Mouse (Mus musculus) liver, embryonic 16.5 days (tissue): Measurements from ENCODE around the gene Wdr5. TPM values are rescaled to one million over a fixed set of nuclear protein-coding genes. Genes with fewer than 3 reads are reported as not detected.

Experiments used
- ATAC-seq: fragments of 200-750 bp; cut with Nextera tagmentation; 2 replicates; pipeline ENCODE4 v1.8.0; 2017; ENCODE audit warnings: low read depth, mild to moderate bottlenecking, moderate number of reproducible peaks, moderate library complexity
- H3K27ac ChIP-seq: fragments of 300-500 bp; sonication (generic); 2 replicates; pipeline ENCODE4 v1.5.1; 2014; ENCODE audit warnings: mild to moderate bottlenecking, low read length
- H3K27me3 ChIP-seq: fragments of 300-500 bp; sonication (generic); 2 replicates; pipeline ENCODE4 v1.6.1; 2014; ENCODE audit warnings: low read depth, low read length, mixed read lengths; ENCODE audit not compliant: control insufficient read depth, insufficient read depth
- H3K36me3 ChIP-seq: fragments of 300-500 bp; sonication (generic); 2 replicates; pipeline ENCODE4 v1.6.1; 2014; ENCODE audit warnings: mild to moderate bottlenecking; ENCODE audit not compliant: control insufficient read depth, insufficient read depth
- H3K4me1 ChIP-seq: fragments of 300-500 bp; sonication (generic); 2 replicates; pipeline ENCODE4 v1.6.1; 2014; ENCODE audit warnings: low read depth, low read length, mixed read lengths; ENCODE audit not compliant: control insufficient read depth
- H3K4me2 ChIP-seq: fragments of 300-500 bp; sonication (generic); 2 replicates; pipeline ENCODE4 v1.6.1; 2014; ENCODE audit warnings: low read depth, low read length, mixed read lengths
- H3K4me3 ChIP-seq: fragments of 300-500 bp; sonication (generic); 2 replicates; pipeline ENCODE4 v1.5.1; 2014; ENCODE audit warnings: low read depth, mild to moderate bottlenecking, low read length
- H3K9ac ChIP-seq: fragments of 300-500 bp; sonication (generic); 2 replicates; pipeline ENCODE4 v1.6.1; 2014; ENCODE audit warnings: low read depth, low read length
- H3K9me3 ChIP-seq: fragments of 300-500 bp; sonication (generic); replicated peaks from 2 replicates; pipeline ENCODE4 v1.6.1; 2016; ENCODE audit warnings: low read length; ENCODE audit not compliant: control insufficient read depth
- WGBS: fragments of 180-500 bp; shearing (Covaris S2); extraction: QIAGEN DNeasy Blood & Tissue Kit; methylation state at CpG from one replicate; pipeline ENCODE4 v1.1.7; 2014; ENCODE audit not compliant: insufficient replicate concordance; 5-methylcytosine and 5-hydroxymethylcytosine counted together
- polyA plus RNA-seq: library from polyadenylated mRNA; unstranded; fragments of >200 nt; fragmentation: Nextera tagmentation; extraction: Ambion mirVana; gene quantifications from 2 replicates; pipeline ENCODE4 v1.2.1, GENCODE M21; 2015

Wdr5 gene
- polyA plus RNA-seq, 1 experiment from 2014 or later, result 22.4 TPM

DNA sequence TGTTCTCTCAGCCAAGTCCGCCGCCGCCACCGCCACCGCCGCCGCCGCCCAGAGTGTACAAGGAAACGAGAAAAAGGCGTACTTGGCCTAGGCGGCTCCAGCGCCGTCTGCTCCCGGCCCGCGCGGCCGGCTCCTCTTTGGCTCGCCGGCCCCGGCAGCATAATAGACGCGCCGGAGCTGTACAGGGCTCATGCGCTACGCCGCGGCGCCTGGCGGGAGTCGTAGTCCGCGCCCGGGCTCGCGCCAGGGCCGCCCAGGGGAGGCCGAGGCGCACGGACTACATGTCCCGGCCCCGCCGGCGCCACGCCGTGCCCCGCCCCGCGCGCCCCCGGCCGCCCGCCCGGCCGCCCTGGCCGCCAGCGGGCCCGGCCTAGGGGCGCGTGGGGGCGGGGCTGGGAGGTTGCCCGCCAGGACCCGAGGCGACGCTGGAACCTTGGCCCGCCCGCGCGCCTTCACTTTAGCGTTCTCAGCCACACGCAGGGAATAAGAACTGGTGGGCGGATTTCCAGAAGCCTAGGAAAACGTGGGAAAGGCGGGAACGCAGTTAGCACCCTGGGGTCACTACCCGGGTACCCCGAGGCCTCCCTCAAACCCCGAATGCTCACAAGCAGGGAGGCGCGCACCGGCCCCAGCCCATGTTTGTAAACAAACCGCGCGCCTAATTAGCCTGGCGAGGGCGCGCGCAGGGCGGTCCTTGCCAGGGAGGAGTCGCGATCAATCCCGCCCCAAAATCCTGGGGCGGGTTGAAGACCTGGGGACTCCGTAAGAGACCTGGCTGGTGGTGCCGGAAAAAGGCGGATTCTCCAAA lies 39.3 kb upstream of the Wdr5 start:
- under 1% methylated on average over 68 of the region's 96 CpGs for WGBS
- H3K27me3 ChIP-seq, result no peaks in the 10 kb centered on the region
- peak overlapping the region; percentile 80 for H3K4me3 ChIP-seq
- peak overlapping the region; percentile 89 for H3K4me2 ChIP-seq
- H3K4me1 ChIP-seq, result peaks cover 46% of the 10 kb centered on the region
- H3K36me3 ChIP-seq, result no peaks in the 10 kb centered on the region
- peak overlapping the region; percentile 96 for H3K27ac ChIP-seq
- H3K9ac ChIP-seq, result peak overlapping the region; percentile 86
- ATAC-seq, result peak; percentile 93
- no peaks in the 10 kb centered on the region for H3K9me3 ChIP-seq

DNA sequence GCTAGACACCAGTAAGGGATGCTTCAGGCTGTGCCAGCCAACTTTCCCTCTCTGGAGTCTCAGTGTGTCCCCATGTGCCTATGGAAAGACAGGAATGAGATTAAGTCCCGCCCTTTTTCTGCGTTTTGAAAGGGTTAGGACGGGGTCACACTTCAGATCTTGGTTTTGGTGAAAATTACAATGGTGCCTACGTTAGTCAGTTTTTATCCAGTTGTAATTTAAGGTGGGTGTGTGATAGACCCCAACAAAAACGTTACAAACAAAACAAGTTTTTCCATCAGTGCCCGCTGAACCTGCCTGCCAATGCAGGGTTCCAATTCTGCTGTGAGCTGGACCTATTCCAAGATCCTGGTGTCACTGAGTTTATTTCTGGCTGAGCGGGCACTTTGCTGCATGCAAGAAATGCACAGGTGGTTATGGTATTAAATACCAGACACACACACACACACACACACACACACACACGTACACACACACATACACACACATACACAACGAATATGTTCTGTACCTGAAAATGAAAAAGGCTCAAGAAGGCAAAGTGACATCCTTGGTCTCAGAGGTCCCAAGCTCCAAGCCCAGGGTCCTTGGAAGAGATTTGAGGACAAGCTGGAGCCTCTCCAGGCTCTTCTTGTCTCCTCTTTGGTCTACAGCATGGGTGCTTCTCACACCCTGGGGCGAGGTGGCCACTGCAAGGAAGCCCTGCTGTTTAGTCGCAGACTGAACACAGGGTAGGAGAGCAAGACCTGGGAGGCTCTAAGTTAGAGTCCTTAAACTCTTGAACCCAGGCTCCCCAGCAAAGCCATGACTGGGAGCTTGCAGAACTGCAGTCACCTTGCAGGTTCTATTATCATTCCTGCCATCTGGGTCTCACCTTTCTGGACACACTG lies 38.4 kb upstream of the Wdr5 start:
- Histone ChIP-seq H3K4me2 (peak overlapping the region; percentile 89), H3K4me1 (peaks cover 37% of the 10 kb centered on the region), H3K4me3 (peak overlapping the region; percentile 80), H3K9me3 (no peaks in the 10 kb centered on the region), H3K27ac (peak overlapping the region; percentile 96), H3K9ac (peak overlapping the region; percentile 86), H3K27me3 (no peaks in the 10 kb centered on the region), H3K36me3 (no peaks in the 10 kb centered on the region)
- no peak for ATAC-seq
- 33% methylated on average over 11 of the region's 11 CpGs for WGBS

DNA sequence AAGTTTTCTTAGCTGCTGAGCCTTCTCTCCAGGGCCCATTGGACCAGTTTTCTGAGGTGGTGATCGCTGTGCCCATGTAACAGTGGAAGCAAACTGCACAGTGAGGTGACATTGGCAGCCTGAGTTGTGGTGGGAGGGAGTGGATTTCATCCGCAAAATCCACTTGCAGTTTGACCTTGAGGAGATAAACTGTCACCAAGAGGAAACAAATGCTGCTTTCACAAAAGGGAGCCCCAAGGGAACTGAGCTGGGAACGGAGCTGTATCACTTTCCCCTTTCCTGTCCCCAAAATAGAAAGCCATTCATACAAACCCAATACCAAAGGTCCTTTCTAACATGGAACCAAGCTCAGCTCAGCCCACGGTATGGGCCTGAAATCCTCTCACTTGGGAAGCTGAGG lies 35.1 kb upstream of the Wdr5 start:
- no peaks in the 10 kb centered on the region for H3K36me3 ChIP-seq
- H3K4me2 ChIP-seq, result no peak overlapping the region
- no peak overlapping the region for H3K9ac ChIP-seq
- no peaks in the 10 kb centered on the region for H3K27me3 ChIP-seq
- WGBS, result 47% methylated on average over 4 of the region's 4 CpGs
- H3K27ac ChIP-seq, result no peak overlapping the region
- H3K9me3 ChIP-seq, result no peaks in the 10 kb centered on the region
- no peak for ATAC-seq
- peaks cover 12% of the 10 kb centered on the region for H3K4me1 ChIP-seq
- no peak overlapping the region for H3K4me3 ChIP-seq

DNA sequence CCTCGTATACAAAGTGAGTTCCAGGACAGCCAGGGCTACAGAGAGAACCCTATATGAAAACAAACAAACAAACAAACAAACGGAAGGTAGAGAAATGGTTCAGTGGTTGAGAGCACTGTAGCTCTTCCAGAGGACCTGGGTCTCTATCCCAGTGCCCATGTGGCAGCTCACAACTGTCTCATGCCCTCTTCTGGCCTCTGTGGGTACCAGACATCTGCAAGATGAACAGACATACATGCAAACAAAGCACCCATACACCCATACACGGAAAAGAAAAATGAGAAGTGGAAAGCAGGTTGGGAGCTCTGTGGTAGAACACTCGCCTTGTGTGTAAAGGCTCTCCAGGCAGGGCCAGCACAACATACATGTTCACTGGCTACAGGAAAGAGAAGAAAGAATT lies 34.6 kb upstream of the Wdr5 start:
- no peak overlapping the region for H3K4me3 ChIP-seq
- no peaks in the 10 kb centered on the region for H3K27me3 ChIP-seq
- no peak for ATAC-seq
- no peak overlapping the region for H3K27ac ChIP-seq
- H3K36me3 ChIP-seq, result no peaks in the 10 kb centered on the region
- peaks cover 12% of the 10 kb centered on the region for H3K4me1 ChIP-seq
- H3K9ac ChIP-seq, result no peak overlapping the region
- H3K9me3 ChIP-seq, result no peaks in the 10 kb centered on the region
- no peak overlapping the region for H3K4me2 ChIP-seq
- 36% methylated on average over 4 of the region's 4 CpGs for WGBS

DNA sequence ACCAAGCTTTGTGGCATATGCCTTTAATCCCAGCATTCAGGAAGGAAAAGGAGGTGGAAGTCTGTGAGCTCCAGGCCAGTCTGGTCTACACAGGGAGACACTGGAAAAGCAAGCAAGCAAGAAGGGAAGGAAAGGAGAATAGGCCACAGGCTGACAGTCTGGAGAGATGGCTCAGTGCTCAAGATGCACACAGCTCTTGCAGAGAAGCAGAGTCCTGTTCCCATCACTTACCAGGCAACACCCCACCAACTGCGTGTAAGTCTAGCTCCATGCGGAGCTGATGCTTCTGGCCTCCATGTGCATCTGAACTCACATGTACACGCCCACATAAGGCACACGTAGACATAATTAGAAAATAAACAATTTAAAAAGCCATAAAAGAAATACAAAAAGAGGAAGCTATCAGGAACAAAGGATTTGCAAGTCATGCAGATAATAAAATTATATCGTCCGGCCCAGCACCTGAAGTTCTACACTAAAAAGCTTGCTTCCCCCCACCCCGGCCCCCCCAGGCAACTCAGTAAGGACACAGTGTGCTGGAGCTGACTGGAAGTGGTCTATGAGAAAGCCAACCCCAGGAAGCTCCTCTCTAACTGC lies 32.6 kb upstream of the Wdr5 start:
- no peak overlapping the region for H3K4me3 ChIP-seq
- H3K27ac ChIP-seq, result no peak overlapping the region
- peaks cover 5% of the 10 kb centered on the region; the same call in 1 of the 2 replicates for H3K4me1 ChIP-seq
- H3K4me2 ChIP-seq, result no peak overlapping the region
- ATAC-seq, result no peak
- H3K36me3 ChIP-seq, result no peaks in the 10 kb centered on the region
- 50% methylated on average over 7 of the region's 7 CpGs for WGBS
- H3K27me3 ChIP-seq, result no peaks in the 10 kb centered on the region
- no peak overlapping the region for H3K9ac ChIP-seq
- H3K9me3 ChIP-seq, result no peaks in the 10 kb centered on the region

GRCm38 (mm10) chr2:27486725-27487124 lies 28.2 kb upstream of the Wdr5 start:
- no peak overlapping the region for H3K27ac ChIP-seq
- H3K4me3 ChIP-seq, result no peak overlapping the region
- no peak for ATAC-seq

DNA sequence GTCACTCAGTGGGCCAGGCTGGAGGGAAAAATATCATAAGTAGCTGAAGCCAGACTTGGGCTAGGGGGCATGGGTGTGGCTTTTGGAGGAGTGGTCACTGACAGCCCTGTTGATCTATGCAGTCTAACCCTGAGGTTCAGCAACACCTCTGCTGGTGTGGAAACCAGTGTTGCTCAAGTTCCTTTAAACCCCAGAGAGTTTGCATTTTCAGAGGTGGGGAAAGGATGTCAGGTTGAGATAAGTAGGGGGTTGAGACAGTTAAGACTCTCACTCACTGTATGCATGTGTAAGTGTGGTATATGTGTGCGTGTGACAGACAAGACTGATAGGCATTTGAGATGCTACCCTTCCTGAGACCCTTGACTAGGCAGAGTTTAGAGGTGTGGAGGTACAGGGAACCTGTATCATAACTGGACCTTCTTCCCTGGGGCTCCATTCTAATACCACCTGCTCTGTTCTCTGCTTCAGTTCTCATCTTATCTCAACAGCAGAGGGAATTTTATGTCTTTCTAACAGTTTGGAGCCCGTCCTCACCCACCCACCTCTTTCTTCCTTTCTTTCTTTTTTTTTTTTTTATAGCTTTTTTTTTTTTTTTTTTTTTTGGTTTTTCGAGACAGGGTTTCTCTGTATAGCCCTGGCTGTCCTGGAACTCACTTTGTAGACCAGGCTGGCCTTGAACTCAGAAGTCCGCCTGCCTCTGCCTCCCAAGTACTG lies 27.5 kb upstream of the Wdr5 start:
- no peaks in the 10 kb centered on the region for H3K27me3 ChIP-seq
- peak overlapping the region; percentile 50; the same call in 1 of the 2 replicates for H3K27ac ChIP-seq
- no peak overlapping the region for H3K4me3 ChIP-seq
- ATAC-seq, result peak; percentile 65
- no peak overlapping the region for H3K9ac ChIP-seq
- H3K4me1 ChIP-seq, result peaks cover 4% of the 10 kb centered on the region; the same call in 1 of the 2 replicates
- 23% methylated on average over 3 of the region's 4 CpGs for WGBS
- 0 out of 2 replicates have a peak overlapping the region, but pooled peaks have one; percentile 13 for H3K4me2 ChIP-seq
- H3K9me3 ChIP-seq, result no peaks in the 10 kb centered on the region
- no peaks in the 10 kb centered on the region for H3K36me3 ChIP-seq

More at GRCm38 (mm10) chr2:27486725-27487124, 28.2 kb upstream of the Wdr5 start:
- peaks cover 4% of the 10 kb centered on the region; the same call in 1 of the 2 replicates for H3K4me1 ChIP-seq
- H3K27me3 ChIP-seq, result no peaks in the 10 kb centered on the region
- H3K9me3 ChIP-seq, result no peaks in the 10 kb centered on the region
- no peak overlapping the region for H3K4me2 ChIP-seq
- WGBS, result 34% methylated on average over 4 of the region's 4 CpGs
- no peaks in the 10 kb centered on the region for H3K36me3 ChIP-seq
- H3K9ac ChIP-seq, result no peak overlapping the region

DNA sequence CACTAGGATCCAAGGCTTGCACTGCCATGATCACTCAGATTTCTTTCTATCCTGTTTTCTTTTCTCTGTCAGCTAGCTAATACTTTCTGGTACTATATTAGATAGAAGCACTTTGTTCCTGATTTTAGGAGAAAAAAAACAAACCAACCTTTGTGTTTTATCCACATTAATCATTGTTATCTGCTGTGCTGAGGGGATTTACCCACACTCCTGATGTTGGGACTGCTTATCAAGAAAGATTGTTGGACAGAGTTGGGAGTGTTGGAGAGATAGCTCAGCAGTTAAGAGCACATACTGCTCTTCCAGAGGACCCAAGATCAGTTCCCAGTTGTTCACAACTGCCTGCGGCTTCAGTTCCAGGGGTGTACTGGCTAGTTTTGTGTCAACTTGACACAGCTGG lies 26.6 kb upstream of the Wdr5 start:
- Histone ChIP-seq H3K27ac (no peak overlapping the region), H3K9me3 (no peaks in the 10 kb centered on the region), H3K36me3 (no peaks in the 10 kb centered on the region), H3K9ac (no peak overlapping the region), H3K27me3 (no peaks in the 10 kb centered on the region), H3K4me1 (peaks cover 4% of the 10 kb centered on the region; the same call in 1 of the 2 replicates), H3K4me2 (no peak overlapping the region), H3K4me3 (no peak overlapping the region)
- WGBS, result 41% methylated on average over 1 of the region's 1 CpGs
- no peak for ATAC-seq
